Mouse (Mus musculus): ENCODE measurements around the gene Fgfr1op. TPM values are rescaled to one million over a fixed set of nuclear protein-coding genes. Genes with fewer than 3 reads are reported as not detected.
"Not testable (repeated sequence)": the region's sequence is repeated elsewhere in the genome, so short reads cannot be mapped to it uniquely, and the experiment has no call there.

Fgfr1op gene
- polyA plus RNA-seq, 1 experiment: not detected

- not testable (repeated sequence) for H3K4me3 ChIP-seq (ENCODE audit: insufficient read depth, low read depth, low read length); H3K4me1 ChIP-seq (ENCODE audit: control insufficient read depth, insufficient read depth, low read length); H3K27ac ChIP-seq (ENCODE audit: insufficient read depth, low read depth, low read length)
- WGBS: 91% methylated on average over 7 of the region's 7 CpGs
Measured at GRCm38 (mm10) chr17:8155010-8155409, 10.3 kb upstream of the Fgfr1op start.

GRCm38 (mm10) chr17:8155982-8156381 is 9.3 kb upstream of the Fgfr1op start:
- not testable (repeated sequence) for H3K4me1 ChIP-seq (ENCODE audit: control insufficient read depth, insufficient read depth, low read length); H3K27ac ChIP-seq (ENCODE audit: insufficient read depth, low read depth, low read length); H3K4me3 ChIP-seq (ENCODE audit: insufficient read depth, low read depth, low read length)
- WGBS: 100% methylated on average over 1 of the region's 8 CpGs

- no CpG with 5 or more reads among the region's 1 CpGs for WGBS
- H3K27ac ChIP-seq (ENCODE audit: insufficient read depth, low read depth, low read length); H3K4me3 ChIP-seq (ENCODE audit: insufficient read depth, low read depth, low read length); H3K4me1 ChIP-seq (ENCODE audit: control insufficient read depth, insufficient read depth, low read length): not testable (repeated sequence)
Measured at GRCm38 (mm10) chr17:8158627-8159026, 6.7 kb upstream of the Fgfr1op start.

GRCm38 (mm10) chr17:8160969-8161368 is 4.3 kb upstream of the Fgfr1op start:
- 47% methylated on average over 3 of the region's 3 CpGs for WGBS
- H3K4me3 ChIP-seq (ENCODE audit: insufficient read depth, low read depth, low read length); H3K27ac ChIP-seq (ENCODE audit: insufficient read depth, low read depth, low read length); H3K4me1 ChIP-seq (ENCODE audit: control insufficient read depth, insufficient read depth, low read length): not testable (repeated sequence)

- H3K27ac ChIP-seq (ENCODE audit: insufficient read depth, low read depth, low read length); H3K4me1 ChIP-seq (ENCODE audit: control insufficient read depth, insufficient read depth, low read length): not testable (repeated sequence)
- H3K4me3 ChIP-seq (ENCODE audit: insufficient read depth, low read depth, low read length): peak overlapping the region; percentile 68
- WGBS: 0% methylated on average over 38 of the region's 42 CpGs
Measured at GRCm38 (mm10) chr17:8165608-8165945, 276 bp downstream of the Fgfr1op start.

- not testable (repeated sequence) for H3K27ac ChIP-seq (ENCODE audit: insufficient read depth, low read depth, low read length)
- WGBS: 0% methylated on average over 11 of the region's 11 CpGs
Measured at GRCm38 (mm10) chr17:8165977-8166376, 676 bp downstream of the Fgfr1op start.

GRCm38 (mm10) chr17:8166454-8166853 is 1.2 kb downstream of the Fgfr1op start:
- H3K27ac ChIP-seq (ENCODE audit: insufficient read depth, low read depth, low read length); H3K4me1 ChIP-seq (ENCODE audit: control insufficient read depth, insufficient read depth, low read length); H3K4me3 ChIP-seq (ENCODE audit: insufficient read depth, low read depth, low read length): not testable (repeated sequence)
- WGBS: 31% methylated on average over 2 of the region's 3 CpGs

More at GRCm38 (mm10) chr17:8165977-8166376, 676 bp downstream of the Fgfr1op start:
- H3K4me1 ChIP-seq (ENCODE audit: control insufficient read depth, insufficient read depth, low read length): not testable (repeated sequence)
- peak overlapping the region; percentile 68 for H3K4me3 ChIP-seq (ENCODE audit: insufficient read depth, low read depth, low read length)

- not testable (repeated sequence) for H3K4me1 ChIP-seq (ENCODE audit: control insufficient read depth, insufficient read depth, low read length)
- 77% methylated on average over 7 of the region's 8 CpGs for WGBS
Measured at GRCm38 (mm10) chr17:8167436-8167835, 2.1 kb downstream of the Fgfr1op start.

GRCm38 (mm10) chr17:8170331-8170730 is 5.0 kb downstream of the Fgfr1op start:
- WGBS: 88% methylated on average over 7 of the region's 7 CpGs
- H3K4me1 ChIP-seq (ENCODE audit: control insufficient read depth, insufficient read depth, low read length): peaks cover 3% of the 10 kb centered on the region
- H3K27ac ChIP-seq (ENCODE audit: insufficient read depth, low read depth, low read length): no peak overlapping the region
- no peak for TF ChIP-seq CTCF (IDR thresholded peaks at IDR 0.05; ENCODE audit: insufficient read depth, low read depth, low read length)
- TF ChIP-seq POLR2A (IDR thresholded peaks at IDR 0.05; ENCODE audit: insufficient read depth, low read depth, low read length): no peak
- H3K4me3 ChIP-seq (ENCODE audit: insufficient read depth, low read depth, low read length): no peak overlapping the region

More at GRCm38 (mm10) chr17:8167436-8167835, 2.1 kb downstream of the Fgfr1op start:
- not testable (repeated sequence) for H3K27ac ChIP-seq (ENCODE audit: insufficient read depth, low read depth, low read length); H3K4me3 ChIP-seq (ENCODE audit: insufficient read depth, low read depth, low read length)

GRCm38 (mm10) chr17:8171081-8171480 is 5.8 kb downstream of the Fgfr1op start:
- Histone ChIP-seq H3K4me1 (ENCODE audit: control insufficient read depth, insufficient read depth, low read length) (peaks cover 6% of the 10 kb centered on the region), H3K4me3 (ENCODE audit: insufficient read depth, low read depth, low read length) (no peak overlapping the region), H3K27ac (ENCODE audit: insufficient read depth, low read depth, low read length) (no peak overlapping the region)
- 79% methylated on average over 4 of the region's 4 CpGs for WGBS
- TF ChIP-seq POLR2A (IDR thresholded peaks at IDR 0.05; ENCODE audit: insufficient read depth, low read depth, low read length) (no peak), CTCF (IDR thresholded peaks at IDR 0.05; ENCODE audit: insufficient read depth, low read depth, low read length) (no peak)

GRCm38 (mm10) chr17:8177090-8177489 is 11.8 kb downstream of the Fgfr1op start:
- Histone ChIP-seq H3K4me1 (ENCODE audit: control insufficient read depth, insufficient read depth, low read length) (peaks cover 6% of the 10 kb centered on the region), H3K4me3 (ENCODE audit: insufficient read depth, low read depth, low read length) (no peak overlapping the region), H3K27ac (ENCODE audit: insufficient read depth, low read depth, low read length) (no peak overlapping the region)
- 42% methylated on average over 5 of the region's 5 CpGs for WGBS
- TF ChIP-seq POLR2A (IDR thresholded peaks at IDR 0.05; ENCODE audit: insufficient read depth, low read depth, low read length): no peak
- TF ChIP-seq CTCF (IDR thresholded peaks at IDR 0.05; ENCODE audit: insufficient read depth, low read depth, low read length): no peak
